Mouse (Mus musculus) brain, embryonic 14.5 days (tissue): ENCODE results near the gene Gimap8.

Source experiments
- CTCF ChIP-seq: fragments of 200-500 bp; IDR thresholded peaks from 2 replicates; pipeline ENCODE4 v1.5.1; 2012; ENCODE audit warnings: inconsistent platforms, mild to moderate bottlenecking, moderate library complexity, borderline replicate concordance; ENCODE audit not compliant: insufficient read depth, insufficient read length; ENCODE audit errors: extremely low read depth
- POLR2A ChIP-seq: fragments of 200-500 bp; IDR thresholded peaks from 2 replicates; pipeline ENCODE4 v1.6.1; 2012; ENCODE audit warnings: mild to moderate bottlenecking, inconsistent platforms, borderline replicate concordance; ENCODE audit not compliant: poor library complexity, insufficient read depth, insufficient read length, severe bottlenecking; ENCODE audit errors: extremely low read depth

GRCm38 (mm10) chr6:48636515-48636914, 10.5 kb upstream of the Gimap8 start:
- TF ChIP-seq CTCF, result no peak
- TF ChIP-seq POLR2A, result no peak
